Mouse (Mus musculus): ENCODE measurements around the gene Gm9821.

Gm9821 gene

DNA sequence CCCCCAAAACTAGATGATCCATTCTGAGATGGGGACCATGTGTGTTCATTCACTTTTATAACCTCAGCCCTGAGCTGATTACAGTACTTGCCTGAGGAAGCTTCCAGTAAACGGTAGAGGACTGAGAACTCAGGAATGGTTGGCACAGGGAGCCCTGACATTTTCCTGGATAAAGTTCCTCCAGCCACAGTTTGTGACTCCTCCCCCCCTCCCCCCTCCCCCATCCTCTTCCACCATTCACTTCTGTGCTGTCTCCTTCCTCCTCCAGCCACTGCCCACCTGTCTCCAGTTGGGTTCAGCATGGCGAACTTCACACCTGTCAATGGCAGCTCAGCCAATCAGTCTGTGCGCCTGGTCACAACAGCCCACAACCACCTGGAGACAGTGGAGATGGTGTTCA lies 18.6 kb upstream of the Gm9821 start, which contains the start of gene Chrm4:
Gene Chrm4 (plus strand): TSS at position 301 of the 400 bp plus-strand sequence.
- no peak for DNase-seq (ENCODE audit: low spot score)

DNA sequence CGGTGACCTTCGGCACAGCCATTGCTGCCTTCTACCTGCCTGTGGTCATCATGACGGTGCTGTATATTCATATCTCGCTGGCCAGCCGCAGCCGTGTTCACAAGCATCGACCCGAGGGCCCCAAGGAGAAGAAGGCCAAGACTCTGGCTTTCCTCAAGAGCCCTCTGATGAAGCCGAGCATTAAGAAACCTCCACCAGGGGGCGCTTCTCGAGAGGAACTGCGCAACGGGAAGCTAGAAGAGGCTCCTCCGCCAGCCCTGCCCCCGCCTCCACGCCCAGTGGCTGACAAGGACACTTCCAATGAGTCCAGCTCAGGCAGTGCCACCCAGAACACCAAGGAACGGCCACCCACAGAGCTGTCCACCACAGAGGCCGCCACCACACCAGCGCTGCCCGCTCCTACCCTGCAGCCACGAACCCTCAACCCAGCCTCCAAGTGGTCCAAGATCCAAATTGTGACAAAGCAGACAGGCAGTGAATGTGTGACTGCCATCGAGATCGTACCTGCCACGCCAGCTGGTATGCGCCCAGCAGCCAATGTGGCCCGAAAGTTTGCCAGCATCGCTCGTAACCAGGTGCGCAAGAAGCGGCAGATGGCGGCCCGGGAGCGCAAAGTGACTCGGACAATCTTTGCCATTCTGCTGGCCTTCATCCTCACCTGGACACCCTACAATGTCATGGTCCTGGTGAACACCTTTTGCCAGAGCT lies 17.5 kb upstream of the Gm9821 start:
- DNase-seq (ENCODE audit: low spot score) = peak; percentile 81

DNA sequence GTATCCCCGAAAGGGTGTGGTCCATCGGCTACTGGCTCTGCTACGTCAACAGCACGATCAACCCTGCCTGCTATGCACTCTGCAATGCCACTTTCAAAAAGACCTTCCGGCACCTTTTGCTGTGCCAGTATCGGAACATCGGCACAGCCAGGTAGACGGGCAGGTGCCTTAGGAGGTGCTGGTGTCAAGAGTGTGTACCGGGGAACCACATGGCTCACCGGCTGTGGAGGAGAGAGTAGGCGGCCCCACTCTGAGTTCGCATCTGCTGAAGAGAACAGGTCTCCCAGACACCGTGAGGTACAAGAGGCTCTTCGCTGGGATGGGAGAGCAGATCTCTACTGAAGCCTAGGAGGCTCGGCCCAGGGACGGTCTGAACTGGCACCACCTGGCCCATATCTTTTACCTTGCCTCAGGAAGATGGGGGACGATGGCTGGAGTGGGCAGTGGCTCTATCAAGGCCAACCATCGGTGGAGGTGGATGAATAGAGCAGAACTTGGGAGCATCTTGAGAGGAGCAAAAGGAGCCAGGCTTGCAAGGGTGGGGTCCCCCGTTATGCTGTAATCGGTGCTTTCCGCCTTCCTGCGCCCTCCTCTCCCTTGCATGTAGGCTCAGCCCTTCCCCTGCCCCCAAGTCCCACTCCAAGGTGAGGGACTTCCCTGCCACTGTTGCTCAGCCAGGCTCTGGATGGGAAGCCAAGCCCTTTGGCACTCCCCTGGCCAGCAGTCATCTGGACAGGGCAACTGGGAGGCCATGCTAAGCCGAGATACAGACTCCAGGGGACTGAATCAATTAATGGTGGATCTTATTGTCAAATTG lies 16.8 kb upstream of the Gm9821 start:
- no peak for DNase-seq (ENCODE audit: low spot score)

DNA sequence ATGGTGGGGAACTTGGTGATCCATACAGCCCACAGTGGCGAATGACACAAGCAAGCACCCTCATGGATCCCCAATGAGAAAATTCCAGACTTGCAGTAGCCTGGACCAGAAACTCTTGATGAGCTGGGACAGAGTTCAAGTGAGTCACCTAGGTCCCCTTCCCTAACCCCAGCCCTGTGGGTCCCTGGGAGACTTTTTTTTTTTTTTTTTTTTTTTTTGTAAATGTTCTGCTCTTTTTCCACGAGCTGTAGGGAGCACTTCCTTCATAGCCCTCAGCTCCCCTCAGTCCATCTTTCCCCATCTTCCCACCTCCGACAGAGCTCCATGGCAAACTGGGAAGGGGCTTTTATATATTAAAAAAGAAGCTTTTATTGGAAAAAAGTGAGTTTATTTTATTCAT lies 16.0 kb upstream of the Gm9821 start:
- DNase-seq (ENCODE audit: low spot score) = no peak

DNA sequence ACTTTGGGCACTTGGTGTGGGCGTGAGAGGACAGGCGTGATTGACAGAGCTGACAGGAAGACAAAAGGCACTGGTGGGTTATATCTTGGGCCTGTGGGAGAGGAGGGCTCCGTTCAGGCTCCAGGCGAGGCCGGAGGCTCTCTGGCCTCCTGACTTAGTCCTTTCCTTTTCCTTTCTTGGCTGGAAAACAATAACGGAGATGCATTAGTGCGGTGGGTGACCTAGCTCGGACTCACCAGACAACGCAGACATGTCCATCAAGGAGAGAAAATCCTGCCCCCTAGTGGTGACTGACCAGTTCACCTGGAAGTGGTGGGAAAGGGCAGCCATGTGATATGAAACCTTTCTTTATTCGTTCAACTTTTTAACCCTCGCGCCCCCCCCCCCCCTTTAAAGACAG lies 15.6 kb upstream of the Gm9821 start:
- DNase-seq (ENCODE audit: low spot score) = peak; percentile 67

DNA sequence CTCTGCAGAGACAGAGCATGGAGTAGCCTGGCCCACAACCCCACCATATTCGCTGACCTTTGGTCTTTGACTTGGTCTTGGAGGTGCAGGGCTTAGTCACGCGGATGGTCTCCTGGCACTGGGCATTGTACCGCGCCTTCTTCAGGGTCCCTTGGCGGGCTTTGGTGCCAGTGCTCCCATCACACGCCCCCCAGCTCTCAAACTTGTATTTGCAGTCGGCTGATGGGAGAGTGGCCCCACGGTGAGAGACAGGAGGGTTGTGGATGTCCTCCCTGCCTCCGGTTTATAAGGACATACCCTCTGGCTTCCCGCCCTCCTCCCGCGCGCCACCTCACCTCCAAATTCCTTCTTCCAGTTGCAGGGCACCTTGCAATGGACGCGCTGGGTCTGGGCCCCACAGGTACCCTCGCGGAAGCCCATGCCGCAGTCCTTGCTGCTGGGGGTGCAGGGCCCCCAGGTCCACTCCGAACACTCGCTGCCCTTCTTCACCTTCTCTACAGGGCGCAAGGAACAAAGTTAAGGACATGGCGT lies 14.7 kb upstream of the Gm9821 start:
- no peak for DNase-seq (ENCODE audit: low spot score)

DNA sequence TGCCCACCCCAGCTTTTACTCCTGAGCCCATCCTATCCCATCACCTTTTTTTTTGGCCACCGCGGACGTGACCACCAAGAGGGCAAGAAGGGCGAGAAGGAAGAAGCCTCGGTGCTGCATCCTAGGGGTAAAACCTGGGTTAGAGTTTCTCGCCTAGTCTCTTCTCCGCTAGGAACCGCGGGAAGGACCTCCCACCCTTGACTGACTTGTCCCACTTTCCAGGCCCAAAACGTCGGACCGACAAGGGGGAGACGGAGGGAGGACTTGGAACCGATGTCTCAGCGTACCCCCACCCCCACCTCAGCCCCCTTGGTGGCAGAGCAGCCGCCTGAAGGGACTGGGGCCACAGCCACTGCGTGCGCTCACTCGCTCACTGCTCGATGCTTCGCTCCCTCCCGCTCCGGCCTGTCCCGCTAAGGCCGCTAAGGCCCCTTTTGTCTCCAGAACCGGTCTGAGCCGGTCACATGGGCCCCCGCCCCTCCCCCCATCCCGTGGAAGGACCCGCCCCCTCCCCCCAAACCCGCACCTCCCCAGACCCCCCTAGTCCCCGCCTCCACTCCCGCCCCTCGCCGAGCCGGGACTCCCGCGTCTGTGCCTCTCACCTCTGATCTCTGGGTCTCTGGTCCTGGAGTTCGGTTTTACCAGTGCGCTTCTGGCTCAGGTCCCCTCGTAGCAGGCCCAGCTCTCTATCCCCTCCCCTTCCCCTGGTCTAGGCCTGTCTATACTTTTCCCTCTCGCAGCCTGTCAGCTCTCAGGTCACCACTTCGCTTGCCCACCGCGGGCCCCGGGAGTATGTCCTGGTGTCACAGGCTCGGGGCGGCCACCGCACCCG lies 14.0 kb upstream of the Gm9821 start:
- no peak for DNase-seq (ENCODE audit: low spot score)

DNA sequence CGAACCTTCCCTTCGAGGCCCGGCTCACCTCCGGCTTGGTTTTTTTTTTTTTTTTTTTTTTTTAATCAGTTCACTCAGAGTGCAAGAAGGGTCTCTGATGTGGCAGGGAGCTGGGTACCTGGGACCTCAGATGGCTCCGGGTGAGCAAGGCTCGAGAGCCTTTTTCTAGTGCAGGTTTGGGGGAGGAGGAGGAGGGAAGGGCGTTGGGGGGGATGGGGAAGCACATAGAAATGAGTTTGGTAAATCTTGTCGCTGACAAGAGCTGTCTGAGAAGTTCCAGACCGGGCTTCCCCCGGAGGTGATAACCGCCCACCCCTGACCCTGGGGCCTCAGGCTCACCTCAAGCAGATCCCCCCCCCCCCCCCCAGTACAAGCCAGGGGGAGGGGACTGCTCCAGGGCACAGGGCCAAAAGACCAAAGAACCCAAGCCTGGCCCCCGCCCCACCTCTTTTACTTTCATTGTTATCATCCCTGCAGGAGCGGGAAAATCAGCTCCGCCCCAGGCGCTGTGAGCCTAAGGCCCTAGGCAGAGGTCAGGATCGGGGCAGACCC lies 13.3 kb upstream of the Gm9821 start, which contains the start of gene Mdk:
Gene Mdk (minus strand): TSS at position 138 of the 552 bp plus-strand sequence.
- no peak for DNase-seq (ENCODE audit: low spot score)

DNA sequence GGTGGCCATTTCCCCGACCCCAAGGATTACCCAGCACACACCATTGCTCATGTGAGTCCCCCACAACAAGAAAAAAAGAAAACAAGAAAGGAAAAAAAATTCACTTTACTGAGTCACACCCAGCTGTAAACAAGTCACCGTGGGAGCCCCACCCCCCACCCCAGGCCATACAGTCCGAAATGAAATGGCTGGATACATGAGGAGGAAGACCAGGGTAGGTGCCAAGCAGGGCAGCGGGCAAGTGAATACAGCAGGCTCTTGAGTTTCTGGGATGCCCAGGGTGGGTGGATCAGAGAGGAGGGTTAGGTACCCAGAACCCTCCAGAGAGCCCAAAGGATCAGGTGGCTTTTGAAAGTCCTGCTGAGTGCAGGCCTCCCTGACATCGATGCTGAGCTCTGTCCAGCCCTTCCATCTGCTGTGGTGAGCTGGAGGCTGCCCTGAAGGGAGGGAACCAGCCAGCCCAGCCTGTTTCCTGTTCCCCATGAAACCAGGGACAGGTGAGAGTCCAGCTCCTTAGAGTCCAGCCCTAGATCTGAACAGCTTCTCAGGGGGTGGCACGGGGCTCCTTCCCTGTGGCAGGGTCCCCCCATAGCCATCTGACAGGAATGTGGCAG lies 12.7 kb upstream of the Gm9821 start:
- DNase-seq (ENCODE audit: low spot score) = no peak

DNA sequence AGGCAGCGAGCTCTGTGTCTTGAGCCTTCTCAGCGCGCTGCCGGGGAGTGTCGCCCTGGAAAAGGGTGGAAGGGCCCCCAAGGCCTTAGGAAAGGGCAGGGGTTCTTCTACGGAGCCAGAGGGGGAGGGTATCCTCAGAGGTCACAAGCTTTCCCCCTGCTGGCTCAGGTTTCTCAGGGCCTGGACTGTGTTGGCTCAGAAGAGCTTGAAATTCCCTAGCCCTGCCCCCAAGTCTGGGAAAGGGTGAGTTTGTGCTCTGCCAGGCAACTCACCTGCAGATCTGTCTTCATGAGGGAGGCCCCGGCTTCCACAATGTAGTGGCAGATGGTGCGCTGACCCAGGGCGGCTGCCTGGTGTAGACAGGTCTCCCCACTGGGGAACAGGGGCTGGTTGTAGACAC lies 12.0 kb upstream of the Gm9821 start:
- no peak for DNase-seq (ENCODE audit: low spot score)

DNA sequence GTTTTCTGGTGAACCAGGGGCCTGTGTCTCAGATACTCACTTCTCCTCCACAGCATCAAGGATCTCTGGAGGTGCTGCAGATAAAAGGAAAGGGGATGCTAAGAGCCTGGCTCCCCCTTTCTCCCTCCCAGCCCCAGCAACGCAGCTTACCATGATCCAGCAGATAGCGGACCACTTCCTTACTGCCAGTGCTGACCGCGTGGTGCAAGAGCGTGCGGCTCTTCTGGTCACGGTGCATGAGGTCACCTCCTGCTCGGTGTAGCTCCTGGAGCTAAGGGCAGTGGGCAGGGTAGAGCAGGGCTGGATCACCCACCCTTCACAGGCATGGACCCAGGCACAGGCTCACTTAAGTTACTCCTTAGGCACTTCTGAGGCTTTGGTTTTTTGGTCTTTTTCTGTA lies 11.5 kb upstream of the Gm9821 start:
- DNase-seq (ENCODE audit: low spot score) = no peak

DNA sequence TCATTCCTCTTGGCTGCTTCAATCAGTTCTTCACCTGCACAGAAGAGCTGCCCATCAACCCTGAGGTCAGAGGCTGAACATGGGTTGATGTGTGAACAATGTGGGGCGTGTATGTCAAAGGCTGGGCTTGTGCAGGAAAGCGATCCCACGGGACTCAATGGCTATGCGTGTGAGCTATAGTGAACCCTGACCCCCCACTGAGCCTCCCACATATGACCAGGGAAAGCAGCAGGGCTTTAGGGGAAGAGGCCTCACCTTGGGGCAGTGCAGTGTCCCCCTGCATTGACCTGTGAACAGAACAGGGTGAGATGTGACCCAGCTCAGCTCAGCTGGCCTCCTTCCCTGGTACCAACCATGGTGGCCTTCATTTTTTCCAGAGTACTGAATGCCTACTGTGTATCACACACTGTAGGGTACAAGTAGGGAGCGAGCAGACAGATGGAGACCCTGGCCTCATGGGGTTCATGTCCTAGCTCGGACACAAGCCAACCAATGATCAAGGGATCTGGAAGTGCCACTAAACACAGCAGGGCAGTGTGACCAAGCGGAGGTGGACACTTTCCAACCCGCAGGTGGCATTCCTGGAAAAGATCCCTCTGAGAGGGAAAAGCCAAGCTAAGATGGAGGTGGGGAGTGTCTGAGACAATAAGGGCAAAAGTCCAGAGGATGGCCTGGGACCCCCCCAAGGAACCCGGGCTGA lies 10.5 kb upstream of the Gm9821 start:
- no peak for DNase-seq (ENCODE audit: low spot score)

DNA sequence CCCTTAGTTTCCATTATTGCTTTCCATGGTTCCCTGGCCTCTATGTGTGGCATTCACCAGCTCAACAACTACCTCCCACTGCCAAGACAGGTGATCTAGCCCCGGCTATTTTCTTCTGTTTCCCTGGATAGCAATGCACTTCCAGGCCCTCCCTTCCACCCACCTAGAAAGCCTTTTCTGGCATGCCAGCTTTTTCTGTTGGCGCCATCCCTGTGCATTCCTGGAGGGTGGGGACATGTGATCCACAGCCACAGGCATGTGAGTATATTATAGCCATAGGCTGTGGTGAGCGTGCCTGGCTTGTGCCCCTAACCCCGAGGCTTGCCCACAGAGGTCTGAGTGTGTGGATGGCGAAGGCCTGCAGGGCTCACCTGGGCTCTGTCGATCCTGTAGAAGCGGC lies 9.3 kb upstream of the Gm9821 start:
- DNase-seq (ENCODE audit: low spot score) = no peak

DNA sequence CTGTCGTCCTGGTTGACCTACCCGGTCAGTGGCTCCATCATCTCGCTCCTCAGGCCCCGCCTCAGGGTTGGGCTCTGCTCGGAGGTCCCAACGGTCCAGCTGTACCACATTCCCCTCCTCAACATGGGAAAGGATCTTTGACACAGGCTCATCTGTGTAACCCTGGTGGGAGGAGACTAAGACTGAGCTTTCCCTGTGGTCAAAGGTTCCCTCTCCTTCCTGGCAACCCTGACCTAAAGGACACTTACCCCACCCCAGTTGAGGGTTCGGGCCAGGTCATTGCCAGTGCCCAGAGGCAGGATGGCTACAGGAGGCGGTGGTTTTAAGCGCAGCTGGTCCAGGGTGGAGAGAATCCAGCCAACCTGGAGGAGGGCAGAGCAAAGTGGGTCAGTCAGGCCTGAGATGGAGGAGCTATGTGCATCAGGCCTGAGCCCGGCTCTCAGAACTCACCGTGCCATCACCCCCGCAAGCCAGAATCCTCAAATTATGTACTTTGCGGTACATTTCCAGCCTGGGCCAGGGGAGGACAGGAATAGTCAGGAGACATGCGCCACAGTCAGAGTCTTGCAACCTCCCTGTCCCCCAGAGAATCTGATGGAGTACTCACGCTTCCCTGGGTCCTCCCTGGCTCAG lies 6.1 kb upstream of the Gm9821 start:
- DNase-seq (ENCODE audit: low spot score) = no peak

DNA sequence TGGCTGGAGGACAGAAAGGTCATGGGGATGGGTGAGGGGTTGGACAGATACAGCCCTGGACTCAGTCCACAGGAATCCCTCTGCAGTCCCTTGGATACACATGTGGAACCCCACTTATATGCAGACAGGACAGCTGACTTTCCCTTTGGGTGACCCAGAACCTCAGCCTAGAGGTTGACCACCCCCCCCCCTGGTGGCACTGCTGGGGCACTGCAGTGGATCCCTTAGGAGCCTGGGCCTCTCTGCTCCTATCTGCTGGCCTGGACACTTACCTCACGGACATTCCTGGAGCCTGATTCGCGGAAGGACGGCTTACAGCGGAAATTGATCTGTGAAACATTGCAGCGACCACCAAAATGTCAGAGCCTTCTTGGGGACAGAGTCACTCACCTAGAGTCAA lies 3.1 kb upstream of the Gm9821 start:
- DNase-seq (ENCODE audit: low spot score) = no peak

DNA sequence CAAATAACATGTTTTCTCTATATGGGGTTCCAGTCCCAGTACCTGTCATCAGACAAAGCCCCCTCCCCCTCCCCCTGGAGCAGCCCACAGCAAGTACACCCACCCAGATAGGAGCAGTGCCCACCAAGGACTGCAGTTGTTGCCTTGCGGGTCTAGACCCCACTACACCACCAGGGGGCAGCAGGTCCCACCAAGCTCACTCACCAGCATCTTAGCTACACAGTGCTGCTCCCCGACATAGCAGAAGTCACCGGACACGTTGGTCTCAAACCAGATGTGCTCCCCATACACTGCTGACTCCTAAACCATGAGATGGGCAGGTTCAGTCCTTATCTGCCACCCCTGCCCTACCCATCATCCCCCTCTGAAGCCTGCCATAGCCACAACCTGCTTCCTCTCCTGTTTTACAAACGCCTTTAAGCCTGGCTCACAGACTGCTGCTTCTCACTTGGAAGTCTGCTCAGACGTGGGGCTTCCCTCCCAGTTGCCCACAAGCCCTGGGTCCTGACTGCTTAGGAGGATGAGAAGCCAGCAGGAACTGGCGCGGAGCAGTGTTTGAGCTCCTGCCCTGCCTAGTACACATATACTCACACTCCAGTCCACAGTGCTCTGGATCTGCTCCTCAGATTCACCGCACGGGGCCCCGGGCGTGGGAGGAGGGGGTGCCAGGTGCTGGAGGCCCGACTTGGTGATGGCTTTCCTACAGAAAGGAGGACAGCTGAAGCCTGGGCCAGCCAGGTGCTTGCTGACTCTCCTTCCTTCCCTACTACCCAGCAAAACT lies 1.1 kb upstream of the Gm9821 start:
- DNase-seq (ENCODE audit: low spot score) = peak; percentile 78

DNA sequence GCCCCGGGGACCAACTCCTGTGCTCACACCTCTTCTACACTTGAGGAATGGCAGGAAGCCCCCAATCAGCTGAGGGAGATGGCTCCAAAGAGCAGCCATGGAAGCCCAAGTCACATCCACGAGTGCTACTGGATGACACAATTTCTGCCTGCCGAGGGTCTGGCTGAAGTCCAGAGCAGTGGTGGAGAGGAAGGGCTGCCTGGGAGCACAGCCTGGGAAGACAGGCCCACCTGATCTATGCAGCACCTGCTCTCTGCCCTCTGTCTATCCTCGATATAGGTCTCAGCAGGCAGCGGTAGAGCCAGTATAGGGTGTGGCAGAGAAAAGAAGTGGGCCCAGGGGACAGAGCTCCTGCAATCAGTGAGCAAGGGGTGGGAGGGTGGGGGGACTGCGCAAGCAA lies 1.3 kb downstream of the Gm9821 start:
- DNase-seq (ENCODE audit: low spot score) = no peak

DNA sequence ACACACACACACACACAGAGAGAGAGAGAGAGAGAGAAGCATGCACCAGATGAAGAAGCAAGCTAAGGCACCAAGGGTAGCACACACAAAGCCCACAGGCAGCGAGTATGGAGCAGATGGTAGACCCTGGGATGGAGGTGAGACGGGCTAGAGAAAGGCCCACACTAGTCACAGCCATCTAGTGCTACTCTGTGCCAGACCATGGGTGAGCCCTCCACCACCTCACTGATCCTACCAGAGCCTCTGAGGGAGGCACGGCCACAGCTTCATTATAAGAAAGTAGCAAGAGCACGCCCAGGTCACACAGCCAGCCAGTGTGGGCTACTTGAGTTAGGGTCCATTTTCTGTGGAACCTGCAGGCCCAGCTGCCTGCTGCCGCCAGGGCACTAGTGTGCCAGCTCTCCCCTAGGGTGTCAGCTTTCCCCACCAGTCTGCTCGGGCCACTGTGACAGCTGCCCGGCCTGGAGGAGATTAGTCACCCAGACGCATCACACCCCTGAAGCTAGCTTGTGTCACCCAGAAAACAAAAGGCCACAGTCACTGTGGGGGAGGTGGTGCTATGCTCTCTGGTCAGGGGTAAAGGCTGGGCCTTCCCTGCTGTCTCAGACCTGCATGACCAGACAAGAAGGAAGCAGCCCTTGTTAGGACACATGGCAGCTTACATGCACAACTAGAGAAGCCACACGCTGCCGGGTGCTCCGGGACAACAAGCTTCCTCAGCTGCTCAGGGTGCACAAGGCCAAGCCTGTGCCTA lies 2.1 kb downstream of the Gm9821 start:
- DNase-seq (ENCODE audit: low spot score) = peak; percentile 56

DNA sequence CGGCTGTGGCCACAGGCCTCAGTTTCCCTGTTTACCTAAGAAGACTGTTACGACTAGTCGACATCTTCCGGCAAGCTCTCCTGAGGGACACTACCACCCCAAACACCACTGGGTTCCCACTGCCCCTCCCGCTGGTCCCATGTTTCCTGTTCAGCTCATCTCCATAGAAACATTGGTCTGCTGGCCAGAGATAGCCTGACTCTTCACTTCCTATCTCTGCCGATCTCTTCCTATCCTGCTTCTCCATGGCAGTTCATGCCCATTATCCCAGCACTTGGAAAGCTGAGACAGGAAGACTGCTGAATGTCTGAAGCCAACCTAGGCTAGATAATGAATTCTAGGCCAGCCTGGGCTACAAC lies 2.6 kb downstream of the Gm9821 start:
- peak; percentile 74 for DNase-seq (ENCODE audit: low spot score)

All from lung, postnatal 25 days (tissue).